Mouse (Mus musculus) cortical plate, adult 2 months (tissue): ENCODE measurements around the gene Hsph1.

ENCODE experiments used
- CTCF ChIP-seq: fragments of 200-500 bp; IDR thresholded peaks from 2 replicates; pipeline ENCODE4 v1.5.1; 2011; ENCODE audit warnings: mild to moderate bottlenecking, control low read depth, low read length; ENCODE audit not compliant: insufficient read depth; ENCODE audit errors: extremely low read depth
- POLR2A ChIP-seq: fragments of 200-500 bp; IDR thresholded peaks from 2 replicates; pipeline ENCODE4 v1.6.1; 2011; ENCODE audit warnings: mild to moderate bottlenecking, low read length, control low read depth; ENCODE audit not compliant: insufficient read depth; ENCODE audit errors: extremely low read depth

DNA sequence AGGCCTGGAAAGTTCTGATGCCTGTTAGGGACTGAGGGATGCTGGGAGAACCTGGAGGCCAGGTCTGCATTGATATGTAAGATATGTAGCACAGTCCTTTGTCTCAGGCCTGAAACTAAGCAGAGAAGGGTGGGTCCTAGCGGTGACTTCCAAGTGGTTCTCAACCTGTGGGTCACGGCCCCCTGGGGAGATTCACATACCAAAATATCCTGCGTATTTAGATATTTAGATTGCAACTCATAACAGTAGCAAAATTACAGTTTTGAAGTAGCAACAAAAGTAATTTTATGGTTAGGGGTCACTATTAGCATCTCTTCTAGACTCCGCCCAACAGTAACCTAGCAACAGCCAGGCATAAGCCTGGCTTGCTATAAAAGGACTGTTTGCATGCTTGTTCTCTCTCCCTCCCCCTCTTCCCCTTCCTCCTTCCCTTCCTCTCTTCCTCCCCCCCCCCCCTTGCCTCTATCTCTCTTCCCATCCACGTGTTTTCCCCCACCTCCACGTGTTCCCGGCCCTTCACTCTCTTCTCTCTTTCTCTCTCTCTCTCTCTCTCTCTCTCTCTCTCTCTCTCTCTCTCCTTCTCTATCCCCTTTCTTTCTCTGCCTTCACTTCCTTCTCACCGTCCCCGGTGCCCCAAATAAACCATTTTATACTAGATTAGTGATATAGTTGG is 22.7 kb upstream of the Hsph1 start:
- no peak for TF ChIP-seq CTCF
- TF ChIP-seq POLR2A: no peak
